Mouse (Mus musculus) right cerebral cortex, adult 2 months (tissue): Measurements from ENCODE around the gene Tmem45a.
A peak's percentile ranks its signal among the peaks of the same experiment; 100 is the strongest.

Source experiments
- DNase-seq, 2 experiments: peaks; one replicate each; pipeline ENCODE4 v3.0.0; 2021 to 2022; ENCODE audit warnings: low spot score in 2 of 2

The Tmem45a gene

DNA sequence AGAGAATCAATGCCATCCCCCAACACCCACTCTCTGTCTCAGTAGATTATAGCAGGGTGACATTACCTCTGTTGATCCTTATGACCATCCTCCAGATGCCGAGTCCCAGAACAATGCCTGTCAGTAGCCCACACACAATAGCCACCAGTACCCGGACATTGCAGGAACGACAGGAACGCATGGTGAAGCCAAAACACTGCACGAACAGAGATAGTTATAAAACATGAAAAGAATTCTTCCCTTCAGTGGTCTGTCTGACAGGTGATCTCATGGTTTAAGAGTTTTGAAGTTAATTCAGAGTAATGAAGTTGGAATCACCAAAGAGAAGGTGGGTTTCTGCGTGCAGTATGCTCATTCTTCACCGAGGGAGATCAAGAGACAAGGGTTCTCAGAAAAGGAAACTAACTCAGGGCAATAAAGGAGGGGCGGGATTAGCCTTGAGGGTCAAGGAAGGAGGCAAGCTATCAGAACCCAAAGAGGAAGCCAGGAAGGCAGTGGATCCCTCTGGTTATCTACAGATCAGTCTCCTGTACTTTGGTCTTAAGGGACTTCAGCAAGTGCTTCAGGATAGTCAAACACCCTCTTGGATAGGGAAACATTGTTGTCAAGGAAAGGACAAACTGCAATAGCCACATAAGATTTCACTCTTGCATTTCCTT, 90.4 kb downstream of the Tmem45a start, which contains the start of gene Adgrg7:
Adgrg7 (minus strand) TSS at position 375 of the 659 bp plus-strand sequence.
- DNase-seq: no peak

DNA sequence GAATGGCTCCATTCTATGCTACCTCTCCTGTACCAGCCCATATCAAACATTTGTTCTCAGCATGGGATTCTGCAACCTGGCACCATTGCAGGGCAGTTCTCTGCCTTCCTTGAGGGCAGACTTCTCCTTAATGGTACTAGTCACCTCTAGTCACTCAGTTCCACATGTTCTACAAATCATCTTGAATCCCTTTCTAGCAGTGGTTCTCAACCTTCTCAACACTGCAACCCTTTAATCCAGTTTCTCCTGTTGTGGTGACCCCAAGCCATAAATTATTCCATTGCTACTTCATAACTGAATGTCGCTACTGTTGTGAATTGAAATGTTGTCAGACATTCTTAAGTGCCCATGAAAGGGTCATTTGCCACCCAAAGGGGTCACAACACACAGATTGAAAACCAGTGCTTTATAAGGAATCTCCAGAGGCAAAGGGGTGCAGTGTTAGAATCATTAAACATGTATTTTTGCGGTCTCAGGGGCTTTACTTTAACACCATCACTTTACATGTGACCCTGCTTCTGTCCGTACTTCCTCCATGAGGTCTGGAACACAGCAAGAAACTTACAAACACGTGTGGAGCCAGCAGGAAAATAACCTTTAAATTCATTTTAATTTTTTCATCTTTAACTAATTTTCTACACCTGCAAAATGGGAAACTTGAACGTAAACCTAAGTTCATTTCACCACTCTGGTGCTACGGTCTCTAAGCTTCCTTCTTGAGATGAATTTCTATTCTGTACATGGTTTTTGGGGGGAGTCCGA, 91.4 kb downstream of the Tmem45a start:
- no peak for DNase-seq

DNA sequence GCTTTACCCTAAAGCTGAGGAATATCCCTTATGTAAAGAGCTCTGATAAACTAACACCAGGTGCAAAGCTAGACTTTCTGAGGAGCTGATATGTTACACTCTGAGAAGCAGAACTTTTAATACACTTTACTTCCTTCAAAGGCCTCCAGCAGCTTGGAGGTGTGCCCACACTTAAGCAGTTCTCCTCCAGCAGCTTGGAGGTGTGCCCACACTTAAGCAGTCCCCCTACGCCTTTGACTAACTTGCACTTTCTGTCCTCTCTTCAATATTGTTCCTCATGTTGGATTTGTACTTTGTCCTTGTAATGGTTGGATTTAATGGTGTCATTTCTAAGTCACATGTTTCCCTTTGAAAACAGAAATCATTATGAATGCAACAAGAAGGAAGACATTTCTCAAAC, 92.2 kb downstream of the Tmem45a start:
- no peak for DNase-seq

DNA sequence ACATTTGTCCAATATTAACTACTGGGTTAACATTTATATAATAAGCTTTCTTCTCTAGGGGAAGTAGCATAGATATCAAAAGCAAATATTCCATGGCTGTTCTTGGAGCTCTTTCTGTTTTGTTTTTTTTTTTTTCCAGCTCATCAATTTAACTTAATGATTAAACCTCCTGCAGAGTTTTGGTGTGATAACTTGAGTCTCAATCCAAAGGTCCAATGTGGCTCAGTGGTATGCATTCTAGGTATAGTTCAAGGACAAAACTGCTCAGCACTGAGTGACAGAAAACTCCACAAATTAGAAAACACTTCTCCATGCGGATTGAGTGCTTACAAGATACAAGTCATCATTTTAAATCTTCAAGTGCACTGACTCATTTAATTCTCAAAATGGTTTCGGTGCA, 100.0 kb downstream of the Tmem45a start:
- no peak for DNase-seq

DNA sequence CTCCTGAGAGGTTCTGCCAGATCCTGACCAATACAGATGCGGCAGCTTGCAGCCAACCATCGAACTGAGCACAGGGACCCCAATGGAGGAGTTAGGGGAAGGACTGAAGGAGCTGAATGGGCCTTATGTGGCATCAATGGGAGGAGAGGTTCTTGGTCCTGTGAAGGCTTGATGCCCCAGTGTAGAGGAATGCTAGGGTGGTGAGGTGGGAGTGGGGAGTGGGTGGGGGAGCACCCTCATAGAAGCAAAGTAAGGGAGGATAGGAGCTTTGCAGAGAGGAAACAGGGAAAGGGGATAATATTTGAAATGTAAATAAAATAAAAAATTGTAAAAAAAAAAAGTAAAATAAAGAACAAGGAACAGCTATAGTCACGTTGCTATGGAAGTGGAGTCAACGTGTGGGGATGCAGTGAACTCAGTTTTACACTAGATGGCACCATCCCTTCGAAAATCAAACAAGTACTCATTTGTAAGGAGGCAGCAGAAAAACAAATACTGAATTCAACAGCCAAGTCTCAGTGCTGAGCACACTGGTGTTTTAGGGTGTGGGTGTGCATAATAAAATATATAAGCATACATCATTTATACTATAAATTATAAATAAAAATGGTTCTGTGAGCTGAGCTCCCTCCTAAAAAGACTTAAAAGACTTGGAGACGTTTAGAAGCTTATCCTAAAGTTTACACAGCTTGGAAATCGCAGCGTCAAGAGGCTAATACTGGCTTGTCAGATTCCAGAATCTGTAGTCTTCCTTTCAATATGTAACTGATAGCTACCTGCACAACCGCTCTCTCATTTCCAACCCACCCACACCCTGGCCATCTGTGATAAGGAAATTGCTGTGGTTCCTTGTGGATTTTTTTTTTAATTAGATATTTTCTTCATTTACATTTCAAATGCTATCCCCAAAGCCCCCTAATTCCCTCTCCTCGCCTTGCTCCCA, 114.5 kb downstream of the Tmem45a start:
- peak; percentile 77 to 80 for DNase-seq
